Mouse (Mus musculus): ENCODE data around the gene Slc16a13. TPM values are rescaled to one million over a fixed set of nuclear protein-coding genes. Genes with fewer than 3 reads are reported as not detected.

Gene Slc16a13
- polyA plus RNA-seq, 1 experiment from 2014 or later = 14.3 TPM

DNA sequence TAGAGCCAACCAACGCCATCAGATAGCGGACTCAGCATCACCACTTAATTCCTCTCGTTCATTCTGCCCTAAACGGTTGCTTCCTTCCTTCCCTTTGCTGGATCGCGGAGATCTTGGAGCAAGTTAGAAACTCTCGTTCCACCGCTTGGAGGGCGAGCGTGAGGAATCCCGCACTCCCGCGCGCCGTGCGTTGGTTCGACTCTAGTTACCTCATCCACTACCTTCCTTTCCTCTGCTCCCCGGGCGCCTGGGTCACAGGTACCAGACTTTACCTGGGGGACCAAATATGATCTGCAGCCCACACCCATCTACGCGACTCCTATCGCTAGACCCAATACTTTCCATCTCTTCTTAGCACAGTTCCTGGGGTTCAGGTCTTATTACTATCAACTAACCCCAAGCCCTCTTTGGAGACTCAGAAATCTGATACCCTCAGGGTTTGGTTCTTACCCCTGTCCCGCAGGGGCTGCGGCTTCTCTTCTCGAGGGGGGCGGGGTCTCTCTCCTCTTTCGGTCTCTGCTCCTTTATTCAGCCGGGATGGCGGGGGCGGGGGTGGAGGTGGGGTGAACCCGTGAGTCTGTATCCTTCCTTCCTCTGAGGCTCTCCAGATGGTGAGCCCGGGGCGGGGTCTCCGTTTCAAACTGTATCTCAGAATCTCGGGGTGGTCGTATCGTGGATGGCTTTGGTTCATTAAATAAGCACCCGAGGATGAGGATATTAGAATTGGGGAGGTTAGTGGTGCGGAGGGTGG lies 8.6 kb upstream of the Slc16a13 start, which contains the start of gene Bcl6b:
Bcl6b (minus strand) TSS at position 539 of the 751 bp plus-strand sequence.
- H3K9me3 ChIP-seq = no peaks in the 10 kb centered on the region
- peak within 1 kb of the TSS; percentile 53 for H3K4me2 ChIP-seq
- H3K27ac ChIP-seq (replicated peaks) = peak within 1 kb of the TSS; percentile 21; the same call in 1 of the 2 replicates
- 3% methylated on average over 39 of the region's 39 CpGs for WGBS
- no peak; the same call in 1 of the 2 replicates for ATAC-seq (ENCODE audit: low FRiP score, low read depth)
- peak within 1 kb of the TSS; percentile 23 for H3K4me3 ChIP-seq
- peaks cover 49% of the 10 kb centered on the region for H3K27me3 ChIP-seq
- H3K9ac ChIP-seq = no peak within 1 kb of the TSS
- peaks cover 46% of the 10 kb centered on the region for H3K4me1 ChIP-seq (replicated peaks)
- no peaks in the 10 kb centered on the region for H3K36me3 ChIP-seq

DNA sequence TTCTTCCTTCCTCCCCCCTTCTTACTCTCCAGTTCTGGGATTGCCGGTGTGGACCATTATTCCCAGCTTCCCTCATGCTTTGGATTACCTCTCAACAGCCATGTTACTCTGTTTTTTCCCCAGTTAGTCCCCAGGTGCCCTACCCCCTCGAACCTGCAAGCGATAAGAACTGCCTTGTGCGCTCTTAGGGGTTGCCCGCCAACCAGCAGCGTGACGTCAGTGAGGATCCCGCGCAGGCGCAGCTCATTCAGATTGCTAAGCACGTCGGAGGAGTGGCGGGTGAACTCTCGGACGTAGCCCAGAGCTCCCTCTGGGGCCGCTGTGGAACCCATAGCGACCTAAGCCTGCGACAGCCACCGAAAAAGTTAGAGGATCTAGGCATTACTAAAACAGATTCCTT lies 8.0 kb upstream of the Slc16a13 start:
- H3K9me3 ChIP-seq = no peaks in the 10 kb centered on the region
- H3K4me3 ChIP-seq = peak overlapping the region; percentile 23
- H3K27me3 ChIP-seq = peaks cover 49% of the 10 kb centered on the region
- H3K4me2 ChIP-seq = peak overlapping the region; percentile 53
- H3K36me3 ChIP-seq = no peaks in the 10 kb centered on the region
- H3K4me1 ChIP-seq (replicated peaks) = peaks cover 46% of the 10 kb centered on the region
- WGBS = under 1% methylated on average over 19 of the region's 19 CpGs
- no peak overlapping the region for H3K27ac ChIP-seq (replicated peaks)
- no peak overlapping the region for H3K9ac ChIP-seq
- ATAC-seq (ENCODE audit: low FRiP score, low read depth) = peak; percentile 63

DNA sequence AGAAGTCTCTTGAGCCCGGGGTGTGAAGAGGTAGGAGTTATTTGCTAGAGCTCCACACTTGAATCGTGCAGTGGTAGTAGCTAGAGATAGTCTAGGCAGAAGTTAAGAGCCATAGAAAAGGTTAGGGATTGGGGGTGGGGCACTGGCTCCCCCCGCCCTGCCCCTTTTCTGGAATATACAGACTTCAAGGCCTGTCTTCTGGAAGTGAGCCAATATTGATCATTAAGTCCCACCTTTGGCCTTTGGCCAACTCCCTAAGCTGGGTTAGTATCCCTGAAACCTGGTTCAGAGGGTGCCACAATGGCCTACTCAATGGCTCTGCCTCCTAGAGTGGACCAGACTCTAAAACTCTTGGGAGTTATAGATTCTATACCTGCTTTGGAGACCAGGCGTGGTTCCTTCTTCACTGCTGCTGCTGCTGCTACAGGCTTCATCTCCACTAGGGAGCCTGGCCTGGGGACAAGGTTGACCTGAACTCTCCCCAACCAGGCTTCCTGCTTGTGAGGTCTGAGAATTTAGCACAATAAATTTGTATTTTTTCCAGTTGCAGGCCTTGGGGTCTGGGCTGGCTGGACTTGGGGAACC lies 6.9 kb upstream of the Slc16a13 start:
- Histone ChIP-seq H3K9me3 (no peaks in the 10 kb centered on the region), H3K27me3 (peaks cover 49% of the 10 kb centered on the region), H3K4me3 (0 out of 2 replicates have a peak overlapping the region, but pooled peaks have one; percentile 23), H3K36me3 (no peaks in the 10 kb centered on the region), H3K27ac (replicated peaks) (no peak overlapping the region), H3K4me2 (peak overlapping the region; percentile 57), H3K9ac (no peak overlapping the region), H3K4me1 (replicated peaks) (peaks cover 42% of the 10 kb centered on the region)
- 90% methylated on average over 4 of the region's 4 CpGs for WGBS
- no peak for ATAC-seq (ENCODE audit: low FRiP score, low read depth)

DNA sequence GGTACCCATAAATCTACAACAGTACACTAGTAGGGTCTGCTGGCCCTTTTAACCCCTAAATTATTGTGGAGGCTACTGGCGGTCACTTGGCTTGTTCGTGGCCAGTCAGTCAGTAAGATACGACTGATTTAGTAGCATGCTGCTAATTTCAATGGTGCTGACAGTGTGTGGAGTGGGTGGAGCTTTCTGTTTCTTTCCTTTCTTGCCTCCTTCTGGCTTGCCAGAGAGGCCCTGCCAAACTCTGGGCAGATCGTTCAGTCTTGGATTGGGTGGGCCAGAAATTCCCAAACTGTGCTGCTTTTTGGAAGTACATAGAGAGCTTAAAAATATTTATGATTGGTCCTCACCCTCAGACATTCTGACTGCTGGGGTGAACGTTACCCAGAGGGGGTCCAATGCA lies 6.3 kb upstream of the Slc16a13 start:
- Histone ChIP-seq H3K9ac (no peak overlapping the region), H3K36me3 (no peaks in the 10 kb centered on the region), H3K4me2 (peak overlapping the region; percentile 57), H3K4me1 (replicated peaks) (peaks cover 46% of the 10 kb centered on the region), H3K4me3 (peak overlapping the region; percentile 30; the same call in 1 of the 2 replicates), H3K27me3 (peaks cover 49% of the 10 kb centered on the region), H3K9me3 (no peaks in the 10 kb centered on the region), H3K27ac (replicated peaks) (no peak overlapping the region)
- WGBS = 32% methylated on average over 5 of the region's 5 CpGs
- no peak for ATAC-seq (ENCODE audit: low FRiP score, low read depth)

DNA sequence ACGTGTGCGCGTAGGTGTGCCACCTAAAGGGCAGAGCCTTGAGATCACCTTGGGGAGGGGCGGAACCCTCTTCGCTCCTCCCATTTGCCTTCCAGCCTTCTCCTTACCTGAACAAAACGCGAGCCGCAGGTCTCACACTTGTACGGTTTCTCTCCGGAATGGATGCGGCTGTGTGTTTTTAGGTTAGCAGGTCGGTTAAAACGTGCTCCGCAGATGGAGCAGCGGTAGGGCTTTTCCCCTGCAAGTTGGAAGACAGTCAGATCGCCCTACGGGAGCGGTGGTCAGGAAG lies 5.7 kb upstream of the Slc16a13 start:
- peak overlapping the region; percentile 30 for H3K4me3 ChIP-seq
- 7% methylated on average over 18 of the region's 18 CpGs for WGBS
- H3K27me3 ChIP-seq = peaks cover 49% of the 10 kb centered on the region
- peaks cover 52% of the 10 kb centered on the region for H3K4me1 ChIP-seq (replicated peaks)
- no peaks in the 10 kb centered on the region for H3K9me3 ChIP-seq
- H3K27ac ChIP-seq (replicated peaks) = no peak overlapping the region
- peak overlapping the region; percentile 57 for H3K4me2 ChIP-seq
- no peak for ATAC-seq (ENCODE audit: low FRiP score, low read depth)
- no peaks in the 10 kb centered on the region for H3K36me3 ChIP-seq
- H3K9ac ChIP-seq = peak overlapping the region; percentile 21; the same call in 1 of the 2 replicates

DNA sequence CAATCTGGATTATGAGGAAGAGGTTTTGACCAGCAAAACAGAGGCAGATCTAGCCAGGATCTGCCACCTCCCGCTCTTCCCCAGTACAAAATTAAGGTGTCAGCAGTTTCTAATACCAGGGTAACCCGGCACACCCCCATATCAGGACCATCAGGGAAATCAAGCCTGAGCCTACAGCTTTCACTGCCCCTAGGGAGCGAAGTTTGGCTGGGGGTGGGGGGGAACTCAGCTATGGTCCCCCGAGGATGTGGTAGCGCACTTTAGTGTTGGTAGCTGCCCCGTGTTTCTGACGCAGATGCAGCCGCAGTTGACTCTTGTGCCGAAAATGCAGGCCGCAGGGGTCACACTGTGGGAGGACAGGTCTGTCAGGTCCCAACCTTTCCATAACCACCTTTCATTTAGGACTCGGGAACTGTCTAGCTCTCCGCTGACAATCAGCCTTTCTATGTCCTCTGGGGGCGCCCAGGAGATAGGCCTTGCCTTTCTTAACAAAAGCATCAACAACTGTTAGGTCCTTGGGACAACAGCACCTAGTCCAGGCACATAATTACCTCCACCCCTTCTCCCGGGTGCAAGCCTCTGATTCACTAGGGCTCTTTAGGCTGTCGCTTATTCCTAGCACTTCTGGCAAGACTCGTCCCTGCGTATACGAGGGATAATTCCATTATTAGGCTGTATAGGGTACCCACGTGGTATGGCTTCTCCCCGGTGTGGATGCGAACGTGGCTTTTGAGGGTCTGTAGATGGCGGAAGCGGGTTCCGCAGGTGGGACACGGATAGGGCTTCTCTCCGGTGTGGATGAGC lies 5.1 kb upstream of the Slc16a13 start:
- no peak overlapping the region for H3K27ac ChIP-seq (replicated peaks)
- H3K4me1 ChIP-seq (replicated peaks) = peaks cover 53% of the 10 kb centered on the region
- 20% methylated on average over 27 of the region's 27 CpGs for WGBS
- H3K9ac ChIP-seq = peak overlapping the region; percentile 21; the same call in 1 of the 2 replicates
- H3K4me2 ChIP-seq = peak overlapping the region; percentile 57
- H3K27me3 ChIP-seq = peaks cover 46% of the 10 kb centered on the region
- no peaks in the 10 kb centered on the region for H3K9me3 ChIP-seq
- peak overlapping the region; percentile 30 for H3K4me3 ChIP-seq
- peak; percentile 43; the same call in 1 of the 2 replicates for ATAC-seq (ENCODE audit: low FRiP score, low read depth)
- H3K36me3 ChIP-seq = no peaks in the 10 kb centered on the region

DNA sequence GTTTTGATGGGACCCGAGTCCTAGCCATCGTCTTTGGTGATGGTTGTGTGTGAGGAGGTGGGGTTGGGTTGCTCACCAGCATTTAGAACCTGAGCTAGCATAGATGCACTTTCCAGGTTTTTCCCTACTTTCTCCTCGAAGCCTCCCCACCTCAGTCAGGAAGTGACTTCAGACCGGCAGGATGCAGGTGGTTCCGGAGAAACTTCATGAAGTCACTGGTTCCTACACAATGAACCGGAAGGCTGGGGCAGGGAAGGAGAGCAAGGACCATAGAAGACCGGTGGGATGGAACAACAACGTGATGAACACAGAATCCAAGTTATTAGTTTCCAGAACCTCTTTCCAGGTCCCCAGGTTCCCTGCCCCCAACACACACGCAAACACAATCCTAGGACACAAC lies 2.9 kb upstream of the Slc16a13 start:
- ATAC-seq (ENCODE audit: low FRiP score, low read depth) = no peak
- no peak overlapping the region for H3K4me3 ChIP-seq
- no peak overlapping the region for H3K27ac ChIP-seq (replicated peaks)
- H3K9me3 ChIP-seq = no peaks in the 10 kb centered on the region
- no peak overlapping the region for H3K4me2 ChIP-seq
- peaks cover 47% of the 10 kb centered on the region for H3K4me1 ChIP-seq (replicated peaks)
- H3K27me3 ChIP-seq = peaks cover 25% of the 10 kb centered on the region
- WGBS = 89% methylated on average over 9 of the region's 9 CpGs
- H3K9ac ChIP-seq = no peak overlapping the region
- no peaks in the 10 kb centered on the region for H3K36me3 ChIP-seq

DNA sequence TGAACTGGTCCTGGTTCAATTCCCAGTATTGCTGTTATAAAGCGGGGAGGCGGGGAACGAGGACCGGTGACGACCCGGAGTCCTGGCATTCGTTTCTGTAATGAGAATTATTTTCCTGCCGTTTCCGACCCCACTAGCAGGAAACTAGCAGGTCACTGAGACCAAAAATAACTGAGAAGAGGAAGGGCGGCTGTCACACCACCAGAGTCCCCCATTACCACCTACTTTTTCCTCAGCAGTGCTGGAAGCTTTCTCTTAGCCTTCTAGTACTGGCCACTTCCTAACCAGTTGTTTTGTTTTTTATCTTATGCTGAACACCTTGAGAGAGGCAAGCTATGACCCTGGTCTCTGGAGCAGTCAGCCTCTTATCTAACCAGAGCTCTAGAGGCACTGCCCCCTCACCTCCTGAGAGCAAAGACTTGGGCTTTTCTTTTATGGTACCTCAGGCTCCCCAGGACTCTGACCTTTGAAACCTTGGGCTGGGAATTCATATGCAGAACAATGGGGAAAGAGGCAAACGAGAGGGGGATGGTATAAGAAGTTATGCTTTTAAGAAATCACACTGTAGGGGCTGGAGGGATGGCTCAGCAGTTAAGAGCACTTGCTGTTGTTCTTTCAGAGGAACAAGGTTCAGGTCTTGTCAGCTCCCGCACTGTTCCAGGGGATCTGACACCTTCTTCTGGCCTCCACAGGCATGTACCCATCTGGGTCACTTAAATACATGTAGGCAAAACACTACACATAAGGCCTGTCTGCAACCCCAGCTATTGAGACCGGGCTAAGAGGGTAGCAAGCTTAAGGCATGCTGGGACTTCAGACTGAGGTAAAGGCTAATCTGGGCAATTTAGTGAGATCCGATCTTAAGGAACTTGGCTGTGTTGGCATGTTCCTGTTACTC lies 988 bp upstream of the Slc16a13 start:
- Histone ChIP-seq H3K4me3 (peak overlapping the region; percentile 60), H3K4me1 (replicated peaks) (peaks cover 44% of the 10 kb centered on the region), H3K9ac (peak overlapping the region; percentile 64), H3K27ac (replicated peaks) (peak overlapping the region; percentile 86), H3K4me2 (peak overlapping the region; percentile 87), H3K9me3 (no peaks in the 10 kb centered on the region), H3K36me3 (peaks cover 5% of the 10 kb centered on the region; the same call in 1 of the 2 replicates), H3K27me3 (peaks cover 10% of the 10 kb centered on the region)
- ATAC-seq (ENCODE audit: low FRiP score, low read depth) = no peak
- WGBS = 8% methylated on average over 14 of the region's 14 CpGs

DNA sequence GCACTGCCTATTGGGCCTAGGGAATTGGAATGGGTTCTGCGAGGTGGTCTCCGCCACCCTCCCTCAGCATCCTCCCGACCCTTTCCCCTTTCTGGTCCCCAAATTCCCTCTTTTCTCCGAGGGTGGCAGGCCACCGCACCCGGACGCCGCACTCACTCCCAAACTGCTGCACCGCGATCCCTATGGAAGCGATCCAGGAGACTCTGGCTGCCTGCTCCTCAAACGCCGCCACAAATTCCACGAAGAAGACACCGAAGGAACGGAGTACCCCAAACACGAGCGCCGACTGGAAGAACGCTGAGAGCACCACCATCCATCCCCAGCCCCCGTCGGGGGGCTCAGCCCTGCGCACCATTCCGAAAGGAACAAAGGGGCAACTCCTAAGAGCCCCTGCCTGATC lies 541 bp downstream of the Slc16a13 start:
- Histone ChIP-seq H3K27ac (replicated peaks) (peak overlapping the region; percentile 86), H3K27me3 (peaks cover 19% of the 10 kb centered on the region), H3K4me1 (replicated peaks) (peaks cover 35% of the 10 kb centered on the region), H3K9me3 (no peaks in the 10 kb centered on the region), H3K4me2 (peak overlapping the region; percentile 87), H3K4me3 (peak overlapping the region; percentile 60), H3K9ac (peak overlapping the region; percentile 57), H3K36me3 (peaks cover 6% of the 10 kb centered on the region; the same call in 1 of the 2 replicates)
- no peak for ATAC-seq (ENCODE audit: low FRiP score, low read depth)
- under 1% methylated on average over 24 of the region's 24 CpGs for WGBS

DNA sequence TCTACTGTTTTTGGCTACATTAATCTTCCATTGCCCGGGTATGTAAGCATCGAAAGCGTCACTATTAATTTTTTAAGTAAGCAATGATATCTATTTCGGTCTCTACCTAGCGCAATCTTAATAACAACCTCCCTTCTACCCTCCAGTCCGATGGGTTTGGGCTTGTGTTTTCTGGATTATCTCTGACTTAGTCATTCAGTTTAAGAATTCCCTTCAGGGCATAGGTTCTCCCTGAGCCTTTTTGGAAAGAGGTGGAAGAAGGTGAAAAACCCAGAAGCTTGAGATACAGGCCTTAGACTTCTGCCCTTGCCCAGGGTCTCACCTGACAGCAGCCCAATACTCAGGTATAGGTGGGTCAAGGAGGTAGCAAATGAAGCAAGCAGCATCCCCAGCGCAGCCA lies 991 bp downstream of the Slc16a13 start:
- no peaks in the 10 kb centered on the region for H3K9me3 ChIP-seq
- H3K4me3 ChIP-seq = peak overlapping the region; percentile 60
- ATAC-seq (ENCODE audit: low FRiP score, low read depth) = no peak
- peaks cover 39% of the 10 kb centered on the region for H3K4me1 ChIP-seq (replicated peaks)
- 52% methylated on average over 7 of the region's 7 CpGs for WGBS
- peaks cover 23% of the 10 kb centered on the region for H3K27me3 ChIP-seq
- peak overlapping the region; percentile 86 for H3K27ac ChIP-seq (replicated peaks)
- H3K36me3 ChIP-seq = peaks cover 6% of the 10 kb centered on the region; the same call in 1 of the 2 replicates
- peak overlapping the region; percentile 87 for H3K4me2 ChIP-seq
- peak overlapping the region; percentile 57 for H3K9ac ChIP-seq

All from hindbrain, embryonic 15.5 days (tissue).